ENCODE assay signal across 8 mouse cellular contexts in the genomic region with DNA sequence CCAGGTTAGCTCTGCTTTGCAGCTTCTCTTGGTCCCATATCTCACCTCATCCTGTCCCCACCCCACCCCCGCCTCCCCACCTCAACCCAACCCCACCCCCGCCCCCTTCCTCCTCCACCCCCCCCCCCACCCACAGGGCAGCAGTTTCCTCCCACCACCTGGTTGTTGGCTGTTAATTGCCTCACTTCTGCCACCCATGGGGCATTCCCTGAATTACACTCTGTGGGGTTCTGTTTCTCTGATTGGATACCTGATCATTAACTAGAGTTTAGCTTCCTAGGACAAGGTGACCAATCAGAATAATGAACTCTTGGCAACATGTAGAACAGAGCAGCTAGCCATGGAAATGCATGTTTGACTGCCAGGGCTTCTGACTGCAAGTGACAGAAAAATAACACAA. TPM values are rescaled to one million over a fixed set of nuclear protein-coding genes. Genes with fewer than 3 reads are reported as not detected.
DNase-seq lines count a peak whose midpoint lies in the region; ATAC-seq and TF ChIP-seq lines count a peak whose summit lies in the region.

No protein-coding gene starts in this region.

- no peak for TF ChIP-seq EP300 in ES-Bruce4 (IDR thresholded peaks at IDR 0.05; ENCODE audit: insufficient read depth, low read depth, low read length)

- no peaks in the 10 kb centered on the region for H3K36me3 ChIP-seq in intestine, postnatal 0 days (ENCODE audit: control insufficient read depth, insufficient read depth)
- H3K36me3 ChIP-seq in intestine, embryonic 16.5 days (ENCODE audit: control insufficient read depth, insufficient read depth, low read length) = no peaks in the 10 kb centered on the region
- H3K36me3 ChIP-seq in ES-Bruce4 (ENCODE audit: control insufficient read depth, insufficient read depth, low read length, poor library complexity, severe bottlenecking) = no peaks in the 10 kb centered on the region
- no peaks in the 10 kb centered on the region for H3K36me3 ChIP-seq in embryonic facial prominence, embryonic 10.5 days (replicated peaks)

- no peaks in the 10 kb centered on the region for H3K4me1 ChIP-seq in intestine, postnatal 0 days (replicated peaks; ENCODE audit: control insufficient read depth, insufficient read depth, low read length)
- no peaks in the 10 kb centered on the region for H3K4me1 ChIP-seq in intestine, embryonic 16.5 days (ENCODE audit: control insufficient read depth, insufficient read depth, low read length)
- no peaks in the 10 kb centered on the region for H3K4me1 ChIP-seq in ES-Bruce4 (ENCODE audit: control insufficient read depth, insufficient read depth, low read length)
- H3K4me1 ChIP-seq in embryonic facial prominence, embryonic 10.5 days = peaks cover 29% of the 10 kb centered on the region

- TF ChIP-seq POLR2A in ES-Bruce4 (IDR thresholded peaks at IDR 0.05; ENCODE audit: insufficient read depth, low read length) = no peak

- peak; percentile 49 for DNase-seq in embryonic facial prominence, embryonic 10.5 days (ENCODE audit: low spot score)
- peak; percentile 19 for DNase-seq in spleen, adult 12 weeks (ENCODE audit: low spot score)
- DNase-seq in testis, postnatal 10 days (ENCODE audit: low spot score) = no peak
- no peak for DNase-seq in urinary bladder, postnatal 10 days (ENCODE audit: low spot score)
- DNase-seq in cerebellum, adult 11 months = no peak

- WGBS in intestine, postnatal 0 days = 38% methylated on average over 2 of the region's 2 CpGs
- 31% methylated on average over 2 of the region's 2 CpGs for WGBS in intestine, embryonic 16.5 days
- WGBS in embryonic facial prominence, embryonic 10.5 days = 29% methylated on average over 2 of the region's 2 CpGs

- H3K9me3 ChIP-seq in intestine, postnatal 0 days (ENCODE audit: control insufficient read depth) = no peaks in the 10 kb centered on the region
- no peaks in the 10 kb centered on the region for H3K9me3 ChIP-seq in intestine, embryonic 16.5 days (ENCODE audit: control insufficient read depth, low read length)
- H3K9me3 ChIP-seq in ES-Bruce4 (replicated peaks; ENCODE audit: control insufficient read depth, insufficient read depth, low read length, poor library complexity, severe bottlenecking) = no peaks in the 10 kb centered on the region
- H3K9me3 ChIP-seq in embryonic facial prominence, embryonic 10.5 days = no peaks in the 10 kb centered on the region

- no peak overlapping the region for H3K4me3 ChIP-seq in intestine, postnatal 0 days (ENCODE audit: low read depth, low read length)
- no peak overlapping the region for H3K4me3 ChIP-seq in intestine, embryonic 16.5 days (ENCODE audit: low read length)
- H3K4me3 ChIP-seq in ES-Bruce4 (ENCODE audit: low read depth, low read length) = no peak overlapping the region
- H3K4me3 ChIP-seq in embryonic facial prominence, embryonic 10.5 days = no peak overlapping the region

- H3K27me3 ChIP-seq in intestine, postnatal 0 days (replicated peaks; ENCODE audit: control insufficient read depth, insufficient read depth, low read length) = no peaks in the 10 kb centered on the region
- H3K27me3 ChIP-seq in intestine, embryonic 16.5 days (replicated peaks; ENCODE audit: control insufficient read depth, insufficient read depth, low read length) = no peaks in the 10 kb centered on the region
- H3K27me3 ChIP-seq in ES-Bruce4 (ENCODE audit: control insufficient read depth, insufficient read depth, low read length, poor library complexity, severe bottlenecking) = no peaks in the 10 kb centered on the region
- H3K27me3 ChIP-seq in embryonic facial prominence, embryonic 10.5 days (replicated peaks; ENCODE audit: low read depth, poor library complexity, severe bottlenecking) = peaks cover 6% of the 10 kb centered on the region; the same call in 1 of the 2 replicates

- ATAC-seq in intestine, postnatal 0 days = no peak
- no peak for ATAC-seq in intestine, embryonic 16.5 days

- H3K4me2 ChIP-seq in intestine, postnatal 0 days (replicated peaks; ENCODE audit: low read depth) = no peak overlapping the region
- no peak overlapping the region for H3K4me2 ChIP-seq in intestine, embryonic 16.5 days (ENCODE audit: low read depth, low read length)

- no peak overlapping the region for H3K9ac ChIP-seq in intestine, postnatal 0 days (ENCODE audit: low read depth, low read length)
- H3K9ac ChIP-seq in intestine, embryonic 16.5 days (ENCODE audit: low read depth, low read length) = no peak overlapping the region
- H3K9ac ChIP-seq in ES-Bruce4 (ENCODE audit: low read depth, poor library complexity, severe bottlenecking) = no peak overlapping the region

- H3K27ac ChIP-seq in intestine, postnatal 0 days (ENCODE audit: low read depth, low read length) = no peak overlapping the region
- H3K27ac ChIP-seq in intestine, embryonic 16.5 days (ENCODE audit: low read length) = no peak overlapping the region
- no peak overlapping the region for H3K27ac ChIP-seq in ES-Bruce4 (ENCODE audit: insufficient read depth, low read length)
- no peak overlapping the region for H3K27ac ChIP-seq in embryonic facial prominence, embryonic 10.5 days (replicated peaks)

- TF ChIP-seq CTCF in intestine, postnatal 0 days (IDR thresholded peaks at IDR 0.05; ENCODE audit: low read depth) = peak; percentile 51
- TF ChIP-seq CTCF in ES-Bruce4 (IDR thresholded peaks at IDR 0.05; ENCODE audit: low read depth, low read length) = peak; percentile 11

RNA-seq across cellular contexts. Expression of a gene that starts 16.1 kb away (rescaled TPM):
- polyA plus RNA-seq in intestine, postnatal 0 days (2015; fragmentation: Nextera tagmentation; extraction: Ambion mirVana) = 3.7 and 5.1 TPM in 2 replicates
- polyA plus RNA-seq in intestine, embryonic 16.5 days (2015; fragmentation: Nextera tagmentation; extraction: Ambion mirVana) = 5.7 and 6.1 TPM in 2 replicates
- polyA plus RNA-seq in ES-Bruce4 (2011; ENCODE audit: insufficient read depth, insufficient read length, low read depth, missing spikeins) = 2.4 and 4.3 TPM in 2 replicates
- polyA plus RNA-seq in embryonic facial prominence, embryonic 10.5 days (2016; fragmentation: Nextera tagmentation; extraction: Ambion mirVana) = 10.6 and 12.0 TPM in 2 replicates

RNA-seq across cellular contexts. Expression of a gene that starts 29.1 kb away (rescaled TPM):
- 6.1 and 6.5 TPM in 2 replicates for polyA plus RNA-seq in intestine, postnatal 0 days (2015; fragmentation: Nextera tagmentation; extraction: Ambion mirVana)
- polyA plus RNA-seq in intestine, embryonic 16.5 days (2015; fragmentation: Nextera tagmentation; extraction: Ambion mirVana) = 6.1 and 8.4 TPM in 2 replicates
- 25.8 and 28.3 TPM in 2 replicates for polyA plus RNA-seq in ES-Bruce4 (2011; ENCODE audit: insufficient read depth, insufficient read length, low read depth, missing spikeins)
- 4.7 and 5.5 TPM in 2 replicates for polyA plus RNA-seq in embryonic facial prominence, embryonic 10.5 days (2016; fragmentation: Nextera tagmentation; extraction: Ambion mirVana)

Comparison
In these comparisons a context has a peak if more than half of its experiments do, and no peak if none do; other contexts are left out.
1. DNase-seq: peak in embryonic facial prominence, embryonic 10.5 days (single experiment) and spleen, adult 12 weeks (single experiment); none in testis, postnatal 10 days (single experiment), urinary bladder, postnatal 10 days (single experiment) and cerebellum, adult 11 months (single experiment).